Mouse (Mus musculus): Measurements from ENCODE around the gene Reg3b. TPM values are rescaled to one million over a fixed set of nuclear protein-coding genes. Genes with fewer than 3 reads are reported as not detected.

Gene Reg3b
- polyA plus RNA-seq, 1 experiment from 2014 or later: not detected

Other genes with a start within 250 kb of the Reg3b start
- gene Reg3d, start 8.2 kb downstream of the Reg3b start, polyA plus RNA-seq (2016; fragmentation: Nextera tagmentation; extraction: Ambion mirVana): not detected in 2 replicates
- not detected in 2 replicates for gene Reg3a, start 10.1 kb downstream of the Reg3b start, polyA plus RNA-seq (2016; fragmentation: Nextera tagmentation; extraction: Ambion mirVana)
- not detected in 2 replicates for gene Reg2, start 25.0 kb downstream of the Reg3b start, polyA plus RNA-seq (2016; fragmentation: Nextera tagmentation; extraction: Ambion mirVana)
- gene Reg1, start 52.1 kb downstream of the Reg3b start, polyA plus RNA-seq (2016; fragmentation: Nextera tagmentation; extraction: Ambion mirVana): not detected in 2 replicates
- gene Reg3g, start 98.2 kb downstream of the Reg3b start, polyA plus RNA-seq (2016; fragmentation: Nextera tagmentation; extraction: Ambion mirVana): not detected in 2 replicates

Data from limb, embryonic 10.5 days (tissue).